Mouse (Mus musculus): Measurements from ENCODE around the gene Sept5.

Sept5 gene

GRCm38 (mm10) chr16:18584901-18585510 lies 44.7 kb downstream of the Sept5 start:
- DNase-seq (ENCODE audit: low read depth, low spot score), result no peak

DNA sequence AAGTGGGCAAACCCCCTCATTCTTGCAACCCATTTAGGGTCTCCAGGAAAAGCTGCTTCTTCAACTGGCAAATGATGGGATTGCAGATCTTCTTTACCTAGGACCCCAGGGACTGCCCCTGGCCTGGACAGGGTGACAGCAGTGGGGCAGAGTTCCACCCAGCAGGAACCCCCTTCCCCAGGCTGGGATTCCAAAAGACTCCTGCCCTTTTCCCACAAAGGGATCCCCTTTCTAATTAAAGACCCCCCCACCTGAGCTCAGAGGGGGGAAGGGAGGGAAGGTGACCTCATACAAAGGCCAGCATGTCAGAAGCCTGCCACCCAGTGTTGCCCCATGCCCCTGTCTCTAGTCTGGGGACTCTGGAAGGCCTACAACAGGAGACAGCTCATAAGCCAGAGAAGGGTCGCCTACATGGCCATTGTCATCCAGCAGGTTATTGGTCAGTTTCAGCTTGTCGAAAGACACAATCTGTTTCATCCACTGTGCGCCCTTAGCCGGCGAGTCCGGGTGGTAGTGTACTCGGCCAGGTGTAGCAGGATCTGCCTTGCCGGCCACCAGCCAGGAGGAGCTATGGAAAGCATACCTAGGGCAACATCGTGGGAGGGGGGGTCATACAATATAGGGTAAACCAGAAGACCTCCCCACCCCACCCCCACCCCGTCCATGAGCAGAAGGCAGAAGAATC lies 45.9 kb downstream of the Sept5 start:
- no peak for DNase-seq (ENCODE audit: low read depth, low spot score)

DNA sequence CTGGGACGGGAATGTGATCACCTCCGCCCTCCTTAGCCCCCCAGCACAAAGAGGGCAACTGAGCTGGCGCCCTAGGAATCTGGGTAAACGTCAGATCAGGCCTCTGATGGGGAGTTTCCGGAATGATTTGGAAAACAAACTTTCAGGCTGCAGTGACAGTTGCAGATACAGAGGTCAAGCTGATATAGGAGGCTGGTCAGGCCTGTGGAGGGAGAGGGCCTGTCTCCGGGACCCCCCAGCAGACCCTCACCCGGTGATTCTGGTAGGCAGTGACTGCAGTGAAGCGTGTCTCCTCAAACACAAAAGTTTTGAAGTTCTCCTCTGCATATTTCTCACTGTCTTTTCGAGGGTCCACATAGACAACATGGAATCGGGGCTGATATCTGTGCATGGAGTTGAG lies 46.6 kb downstream of the Sept5 start:
- DNase-seq (ENCODE audit: low read depth, low spot score), result no peak

DNA sequence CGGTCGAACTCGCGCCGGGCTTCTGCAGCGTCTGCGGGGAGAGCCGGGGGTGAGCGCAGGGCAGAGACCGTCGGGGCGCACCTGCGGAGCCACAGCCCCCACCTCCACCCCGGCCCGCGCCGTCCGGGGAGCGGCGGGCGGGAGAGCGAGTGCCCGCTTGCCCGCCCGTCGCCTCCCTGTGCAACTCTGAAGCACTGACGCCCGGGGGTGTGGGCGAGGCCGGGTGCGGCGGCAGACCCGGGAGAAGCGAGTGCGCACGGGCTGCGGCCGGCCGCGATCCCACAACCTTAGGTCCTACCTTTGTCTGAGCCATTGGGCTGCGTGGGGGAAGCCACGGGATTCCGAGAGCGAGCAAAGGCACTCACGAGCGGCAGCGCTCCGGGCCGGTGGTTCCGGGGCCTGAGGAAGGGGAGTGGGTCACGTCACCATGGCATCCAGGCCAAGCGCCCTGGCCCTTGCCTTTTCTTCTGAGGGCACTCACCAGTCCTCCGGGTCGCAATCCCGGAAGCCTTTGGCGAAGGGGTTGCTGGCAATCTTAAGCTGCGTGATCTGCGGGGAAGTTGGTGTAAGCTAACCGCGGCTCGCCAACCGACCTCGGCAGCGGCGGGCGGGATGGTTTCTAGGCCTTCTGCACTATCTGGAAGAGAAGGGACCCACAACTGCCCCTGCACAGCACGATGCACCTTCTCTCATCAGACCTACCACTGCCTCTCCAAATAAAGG lies 47.2 kb downstream of the Sept5 start:
- DNase-seq (ENCODE audit: low read depth, low spot score), result no peak

DNA sequence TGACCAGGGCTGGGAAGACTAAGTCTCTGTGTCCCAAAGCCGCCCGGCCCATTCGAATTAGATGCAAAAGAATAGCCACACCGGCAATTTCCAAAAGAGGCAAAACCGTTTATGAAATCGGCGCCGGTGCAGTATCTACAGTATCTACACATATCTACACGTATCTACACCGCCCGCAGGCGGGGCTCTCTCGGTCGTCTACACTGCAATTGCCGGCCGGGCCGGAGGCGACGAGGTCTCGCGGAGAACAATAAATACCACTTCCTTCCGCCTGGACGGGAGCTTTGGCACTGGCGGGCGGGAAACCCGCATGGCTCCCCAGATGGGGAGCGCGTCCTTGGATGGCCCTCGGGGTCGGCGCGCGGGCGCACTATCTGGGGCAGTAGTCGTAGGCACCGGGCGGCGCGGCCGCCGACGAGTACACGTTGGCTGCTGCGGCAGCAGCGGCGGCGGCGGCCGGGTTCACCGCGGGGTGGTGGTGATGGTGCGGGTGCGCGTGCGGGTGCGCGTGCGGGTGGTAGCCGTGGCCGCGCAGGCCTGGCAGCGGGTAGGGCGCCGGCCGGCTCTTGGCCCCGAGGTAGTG lies 48.0 kb downstream of the Sept5 start:
- DNase-seq (ENCODE audit: low read depth, low spot score), result no peak

DNA sequence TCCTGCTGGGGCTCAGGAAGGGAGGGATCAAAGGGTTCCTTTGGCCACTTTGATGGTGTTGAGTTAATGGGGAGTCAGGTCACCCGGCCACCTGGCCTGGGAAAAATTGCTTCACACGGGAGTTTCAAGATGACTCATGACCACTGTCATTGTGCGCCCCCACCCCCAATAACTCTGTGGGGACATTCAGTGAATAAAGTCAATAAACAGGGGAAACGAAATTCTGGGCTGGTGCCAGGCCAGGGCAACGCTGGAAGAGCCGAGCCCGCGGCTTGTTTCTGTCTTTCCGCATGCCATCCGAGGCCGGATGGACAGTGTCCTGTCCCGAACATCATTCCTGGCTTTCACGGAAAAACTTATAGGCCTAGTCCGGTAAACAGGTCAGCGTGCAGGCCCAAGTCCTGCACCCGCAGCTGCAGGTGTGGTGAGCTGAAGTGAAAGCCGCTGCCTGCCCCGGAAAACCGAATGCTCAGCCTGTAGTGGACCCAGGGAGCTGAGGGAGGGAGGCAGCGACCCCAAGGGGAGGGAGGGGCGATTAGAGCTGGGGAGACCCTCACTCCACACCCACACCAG lies 48.6 kb downstream of the Sept5 start:
- DNase-seq (ENCODE audit: low read depth, low spot score), result no peak

GRCm38 (mm10) chr16:18580389-18580788 lies 49.4 kb downstream of the Sept5 start:
- DNase-seq (ENCODE audit: low read depth, low spot score), result no peak

GRCm38 (mm10) chr16:18577599-18578160 lies 52.1 kb downstream of the Sept5 start:
- DNase-seq (ENCODE audit: low read depth, low spot score), result no peak

- DNase-seq (ENCODE audit: low read depth, low spot score), result no peak
These were observed 52.7 kb downstream of the Sept5 start for GRCm38 (mm10) chr16:18577071-18577470.

DNA sequence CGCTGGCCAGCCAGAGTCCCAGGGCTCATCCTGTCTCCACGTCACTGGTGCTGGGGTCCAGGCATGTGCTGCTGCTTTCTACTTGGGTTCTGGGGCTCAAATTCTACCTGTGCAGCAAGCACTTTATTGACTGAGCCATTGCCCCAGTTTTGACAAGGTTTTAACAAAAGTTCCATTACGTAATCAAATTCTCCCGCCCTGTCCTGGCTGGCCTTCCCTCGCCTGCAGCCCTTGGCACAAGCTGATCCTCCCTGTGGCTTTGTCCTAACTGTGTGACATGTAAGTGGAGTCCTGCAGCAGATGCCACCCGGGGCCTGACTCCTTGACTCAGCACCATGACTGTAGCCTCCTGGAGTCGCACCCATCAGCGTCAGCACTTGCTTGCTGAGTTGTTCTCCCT lies 55.6 kb downstream of the Sept5 start:
- DNase-seq (ENCODE audit: low read depth, low spot score), result no peak
